Mouse (Mus musculus): ENCODE measurements at regions not wholly inside any gene's neighbourhood (a gene's known extent, or its start where the extent isn't known, plus 50 kb on each side); places are given as distances from the start of the nearest gene placed in this dataset.

- H3K4me3 ChIP-seq (replicated peaks) = no peak overlapping the region
- WGBS = 72% methylated on average over 6 of the region's 6 CpGs
Observed at GRCm38 (mm10) chr13:102157369-102158130, 389.5 kb upstream of the Pik3r1 start.

GRCm38 (mm10) chr13:102173382-102174234 lies 405.6 kb upstream of the Pik3r1 start:
- H3K4me3 ChIP-seq (replicated peaks) = no peak overlapping the region
- H3K4me1 ChIP-seq = no peaks in the 10 kb centered on the region
- H3K27ac ChIP-seq = no peak overlapping the region
- H3K4me2 ChIP-seq = no peak overlapping the region
- no peak for ATAC-seq (ENCODE audit: insufficient read depth, low FRiP score, low read depth)
- H3K36me3 ChIP-seq = no peaks in the 10 kb centered on the region
- no peaks in the 10 kb centered on the region for H3K9me3 ChIP-seq
- H3K9ac ChIP-seq = no peak overlapping the region
- 68% methylated on average over 9 of the region's 9 CpGs for WGBS
- H3K27me3 ChIP-seq (replicated peaks) = no peaks in the 10 kb centered on the region

More at GRCm38 (mm10) chr13:102157369-102158130, 389.5 kb upstream of the Pik3r1 start:
- Histone ChIP-seq H3K9me3 (no peaks in the 10 kb centered on the region), H3K36me3 (no peaks in the 10 kb centered on the region), H3K4me2 (no peak overlapping the region), H3K27ac (no peak overlapping the region), H3K9ac (no peak overlapping the region), H3K4me1 (0 out of 2 replicates have a peak, but pooled peaks cover under 1% of the 10 kb centered on the region), H3K27me3 (replicated peaks) (no peaks in the 10 kb centered on the region)
- no peak for ATAC-seq (ENCODE audit: insufficient read depth, low FRiP score, low read depth)

- Histone ChIP-seq H3K9me3 (no peaks in the 10 kb centered on the region), H3K27ac (no peak overlapping the region), H3K4me3 (replicated peaks) (no peak overlapping the region), H3K27me3 (replicated peaks) (no peaks in the 10 kb centered on the region), H3K36me3 (no peaks in the 10 kb centered on the region), H3K4me1 (no peaks in the 10 kb centered on the region), H3K4me2 (no peak overlapping the region), H3K9ac (no peak overlapping the region)
- 72% methylated on average over 3 of the region's 3 CpGs for WGBS
- ATAC-seq (ENCODE audit: insufficient read depth, low FRiP score, low read depth) = no peak
Observed at GRCm38 (mm10) chr13:102174431-102174830, 406.4 kb upstream of the Pik3r1 start.

GRCm38 (mm10) chr13:102174896-102175295 lies 406.9 kb upstream of the Pik3r1 start:
- WGBS = 81% methylated on average over 2 of the region's 2 CpGs
- Histone ChIP-seq H3K27me3 (replicated peaks) (no peaks in the 10 kb centered on the region), H3K4me2 (no peak overlapping the region), H3K9ac (no peak overlapping the region), H3K27ac (no peak overlapping the region), H3K9me3 (no peaks in the 10 kb centered on the region), H3K4me1 (no peaks in the 10 kb centered on the region), H3K4me3 (replicated peaks) (no peak overlapping the region), H3K36me3 (no peaks in the 10 kb centered on the region)
- no peak for ATAC-seq (ENCODE audit: insufficient read depth, low FRiP score, low read depth)

- no peak for ATAC-seq (ENCODE audit: insufficient read depth, low FRiP score, low read depth)
Observed at GRCm38 (mm10) chr13:102175406-102175805, 407.4 kb upstream of the Pik3r1 start.

GRCm38 (mm10) chr13:102176456-102176855 lies 408.4 kb upstream of the Pik3r1 start:
- H3K27ac ChIP-seq = no peak overlapping the region
- H3K9ac ChIP-seq = no peak overlapping the region
- H3K4me1 ChIP-seq = no peaks in the 10 kb centered on the region
- 36% methylated on average over 2 of the region's 2 CpGs for WGBS
- H3K27me3 ChIP-seq (replicated peaks) = no peaks in the 10 kb centered on the region
- no peak for ATAC-seq (ENCODE audit: insufficient read depth, low FRiP score, low read depth)
- no peak overlapping the region for H3K4me2 ChIP-seq
- no peaks in the 10 kb centered on the region for H3K9me3 ChIP-seq
- no peak overlapping the region for H3K4me3 ChIP-seq (replicated peaks)
- H3K36me3 ChIP-seq = no peaks in the 10 kb centered on the region

More at GRCm38 (mm10) chr13:102175406-102175805, 407.4 kb upstream of the Pik3r1 start:
- Histone ChIP-seq H3K36me3 (no peaks in the 10 kb centered on the region), H3K9me3 (no peaks in the 10 kb centered on the region), H3K4me3 (replicated peaks) (no peak overlapping the region), H3K4me2 (no peak overlapping the region), H3K4me1 (no peaks in the 10 kb centered on the region), H3K27ac (no peak overlapping the region), H3K27me3 (replicated peaks) (no peaks in the 10 kb centered on the region), H3K9ac (no peak overlapping the region)
- 96% methylated on average over 1 of the region's 1 CpGs for WGBS

GRCm38 (mm10) chr13:102194716-102195115 lies 426.7 kb upstream of the Pik3r1 start:
- Histone ChIP-seq H3K9ac (no peak overlapping the region), H3K4me2 (no peak overlapping the region), H3K9me3 (no peaks in the 10 kb centered on the region), H3K4me3 (replicated peaks) (no peak overlapping the region), H3K27ac (no peak overlapping the region), H3K27me3 (replicated peaks) (no peaks in the 10 kb centered on the region), H3K36me3 (no peaks in the 10 kb centered on the region), H3K4me1 (no peaks in the 10 kb centered on the region)
- ATAC-seq (ENCODE audit: insufficient read depth, low FRiP score, low read depth) = no peak

GRCm38 (mm10) chr13:102202301-102202700 lies 434.3 kb upstream of the Pik3r1 start:
- Histone ChIP-seq H3K4me2 (no peak overlapping the region), H3K4me1 (no peaks in the 10 kb centered on the region), H3K27ac (no peak overlapping the region), H3K9ac (no peak overlapping the region), H3K4me3 (replicated peaks) (no peak overlapping the region), H3K36me3 (no peaks in the 10 kb centered on the region), H3K9me3 (no peaks in the 10 kb centered on the region), H3K27me3 (replicated peaks) (no peaks in the 10 kb centered on the region)
- no peak for ATAC-seq (ENCODE audit: insufficient read depth, low FRiP score, low read depth)
- WGBS = 85% methylated on average over 1 of the region's 1 CpGs

GRCm38 (mm10) chr13:102218486-102218885 lies 450.5 kb upstream of the Pik3r1 start:
- Histone ChIP-seq H3K27me3 (replicated peaks) (no peaks in the 10 kb centered on the region), H3K4me2 (no peak overlapping the region), H3K9me3 (no peaks in the 10 kb centered on the region), H3K4me1 (no peaks in the 10 kb centered on the region), H3K27ac (no peak overlapping the region), H3K4me3 (replicated peaks) (no peak overlapping the region), H3K36me3 (no peaks in the 10 kb centered on the region), H3K9ac (no peak overlapping the region)
- WGBS = 91% methylated on average over 11 of the region's 11 CpGs
- ATAC-seq (ENCODE audit: insufficient read depth, low FRiP score, low read depth) = no peak

GRCm38 (mm10) chr13:102231048-102231447 lies 462.3 kb upstream of the Cd180 start:
- no peak for ATAC-seq (ENCODE audit: insufficient read depth, low FRiP score, low read depth)
- Histone ChIP-seq H3K36me3 (no peaks in the 10 kb centered on the region), H3K9me3 (no peaks in the 10 kb centered on the region), H3K4me2 (no peak overlapping the region), H3K27me3 (replicated peaks) (no peaks in the 10 kb centered on the region), H3K9ac (no peak overlapping the region), H3K4me1 (no peaks in the 10 kb centered on the region), H3K27ac (no peak overlapping the region), H3K4me3 (replicated peaks) (no peak overlapping the region)
- 79% methylated on average over 7 of the region's 7 CpGs for WGBS

GRCm38 (mm10) chr13:102232291-102232936 lies 460.9 kb upstream of the Cd180 start:
- H3K27ac ChIP-seq = no peak overlapping the region
- ATAC-seq (ENCODE audit: insufficient read depth, low FRiP score, low read depth) = no peak

GRCm38 (mm10) chr13:102250884-102251283 lies 442.5 kb upstream of the Cd180 start:
- WGBS = 81% methylated on average over 2 of the region's 2 CpGs
- Histone ChIP-seq H3K4me2 (no peak overlapping the region), H3K4me3 (replicated peaks) (no peak overlapping the region), H3K27me3 (replicated peaks) (no peaks in the 10 kb centered on the region), H3K9ac (no peak overlapping the region), H3K9me3 (no peaks in the 10 kb centered on the region), H3K27ac (no peak overlapping the region), H3K4me1 (no peaks in the 10 kb centered on the region), H3K36me3 (no peaks in the 10 kb centered on the region)
- no peak for ATAC-seq (ENCODE audit: insufficient read depth, low FRiP score, low read depth)

More at GRCm38 (mm10) chr13:102232291-102232936, 460.9 kb upstream of the Cd180 start:
- H3K4me1 ChIP-seq = no peaks in the 10 kb centered on the region
- no peaks in the 10 kb centered on the region for H3K9me3 ChIP-seq
- H3K4me2 ChIP-seq = no peak overlapping the region
- no peaks in the 10 kb centered on the region for H3K36me3 ChIP-seq
- no peaks in the 10 kb centered on the region for H3K27me3 ChIP-seq (replicated peaks)
- 48% methylated on average over 4 of the region's 4 CpGs for WGBS
- no peak overlapping the region for H3K4me3 ChIP-seq (replicated peaks)
- no peak overlapping the region for H3K9ac ChIP-seq
